Comparison of ENCODE assay signal across 12 mouse cellular contexts in the genomic region with DNA sequence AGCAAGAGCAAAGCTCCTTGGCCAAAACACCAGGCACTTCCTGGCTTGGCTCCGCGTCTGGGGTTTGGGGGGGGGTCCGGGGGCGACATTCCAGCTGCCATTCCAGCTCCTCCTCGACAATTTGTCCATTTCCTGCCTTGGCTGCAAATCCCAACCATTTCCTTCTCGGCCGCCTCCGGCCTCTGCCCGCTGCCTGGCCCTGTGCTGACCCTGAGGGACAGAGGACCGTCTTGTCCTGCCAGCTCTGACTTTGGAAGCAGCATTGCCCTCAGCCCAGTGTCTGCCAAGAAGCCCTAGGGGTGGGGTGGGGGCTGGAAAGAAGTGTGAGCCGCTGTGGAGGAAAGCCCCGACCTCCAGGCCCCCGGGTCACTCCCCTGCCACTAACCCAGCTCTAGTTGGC. TPM values are rescaled to one million over a fixed set of nuclear protein-coding genes. Genes with fewer than 3 reads are reported as not detected.
DNase-seq lines count a peak whose midpoint lies in the region; ATAC-seq and TF ChIP-seq lines count a peak whose summit lies in the region.
"Had no signal": no experiment of that assay in that cellular context is flagged by ENCODE, and none has a peak within 500 bp of the region (broad histone marks: within the 10 kb centered on the region; RNA-seq: fewer than 3 reads in every experiment).

No protein-coding gene starts in this region.

- H3K9ac ChIP-seq in kidney, embryonic 14.5 days (ENCODE audit: low read depth, low read length): no peak overlapping the region
- no peak overlapping the region for H3K9ac ChIP-seq in kidney, postnatal 0 days (ENCODE audit: low read depth, low read length)
- H3K9ac ChIP-seq in liver, embryonic 11.5 days (ENCODE audit: low read depth, low read length): no peak overlapping the region
- H3K9ac ChIP-seq: heart, embryonic 13.5 days; liver, embryonic 15.5 days; midbrain, embryonic 15.5 days had no signal

- H3K4me3 ChIP-seq in kidney, embryonic 14.5 days (ENCODE audit: low read length): no peak overlapping the region
- no peak overlapping the region for H3K4me3 ChIP-seq in kidney, postnatal 0 days (replicated peaks; ENCODE audit: low read depth, low read length)
- no peak overlapping the region for H3K4me3 ChIP-seq in liver, embryonic 11.5 days (ENCODE audit: low read depth, low read length)
- H3K4me3 ChIP-seq: heart, embryonic 13.5 days; liver, embryonic 15.5 days; midbrain, embryonic 15.5 days had no signal

- H3K36me3 ChIP-seq in kidney, embryonic 14.5 days (ENCODE audit: control insufficient read depth, insufficient read depth, low read length): no peaks in the 10 kb centered on the region
- no peaks in the 10 kb centered on the region for H3K36me3 ChIP-seq in kidney, postnatal 0 days (ENCODE audit: insufficient read depth, low read length)
- no peaks in the 10 kb centered on the region for H3K36me3 ChIP-seq in liver, embryonic 11.5 days (ENCODE audit: control insufficient read depth, insufficient read depth, low read length)
- H3K36me3 ChIP-seq: heart, embryonic 13.5 days; liver, embryonic 15.5 days; midbrain, embryonic 15.5 days had no signal

- H3K4me1 ChIP-seq in kidney, embryonic 14.5 days (ENCODE audit: control insufficient read depth, insufficient read depth, low read length): peaks cover 19% of the 10 kb centered on the region
- peaks cover 9% of the 10 kb centered on the region for H3K4me1 ChIP-seq in kidney, postnatal 0 days (replicated peaks; ENCODE audit: insufficient read depth, low read length)
- peaks cover 3% of the 10 kb centered on the region; the same call in 1 of the 2 replicates for H3K4me1 ChIP-seq in liver, embryonic 11.5 days (replicated peaks; ENCODE audit: control insufficient read depth, insufficient read depth, low read length)

- 43% methylated on average over 13 of the region's 13 CpGs for WGBS in kidney, embryonic 14.5 days
- WGBS in kidney, postnatal 0 days: 38% methylated on average over 13 of the region's 13 CpGs
- WGBS in liver, embryonic 11.5 days: 55% methylated on average over 13 of the region's 13 CpGs

- peak; percentile 60 for DNase-seq in kidney, adult 11 months
- peak; percentile 29 for DNase-seq in adrenal gland, postnatal 25 days
- DNase-seq in kidney, postnatal 0 days (ENCODE audit: low spot score): peak; percentile 37
- peak; percentile 60 for DNase-seq in lung, postnatal 36 days
- no peak for DNase-seq in liver, embryonic 11.5 days (ENCODE audit: low spot score)
- DNase-seq: right cerebral cortex, postnatal 14 days had no signal

- no peaks in the 10 kb centered on the region for H3K9me3 ChIP-seq in kidney, embryonic 14.5 days (ENCODE audit: control insufficient read depth, low read length)
- H3K9me3 ChIP-seq in kidney, postnatal 0 days (replicated peaks; ENCODE audit: low read length): no peaks in the 10 kb centered on the region
- no peaks in the 10 kb centered on the region for H3K9me3 ChIP-seq in liver, embryonic 11.5 days (ENCODE audit: control insufficient read depth, low read length)
- H3K9me3 ChIP-seq: heart, embryonic 13.5 days; liver, embryonic 15.5 days; midbrain, embryonic 15.5 days had no signal

- H3K27ac ChIP-seq in kidney, embryonic 14.5 days (ENCODE audit: low read depth, low read length): no peak overlapping the region
- no peak overlapping the region for H3K27ac ChIP-seq in kidney, postnatal 0 days
- no peak overlapping the region for H3K27ac ChIP-seq in liver, embryonic 11.5 days (ENCODE audit: low read depth, low read length)
- H3K27ac ChIP-seq: heart, embryonic 13.5 days; liver, embryonic 15.5 days; midbrain, embryonic 15.5 days had no signal

- no peak for TF ChIP-seq CTCF in kidney, postnatal 0 days (IDR thresholded peaks at IDR 0.05; ENCODE audit: low read depth)

- no peak overlapping the region for H3K4me2 ChIP-seq in kidney, embryonic 14.5 days (replicated peaks; ENCODE audit: low read depth, low read length)
- H3K4me2 ChIP-seq in kidney, postnatal 0 days (ENCODE audit: low read length): no peak overlapping the region
- H3K4me2 ChIP-seq in liver, embryonic 11.5 days: no peak overlapping the region
- H3K4me2 ChIP-seq: heart, embryonic 13.5 days; liver, embryonic 15.5 days; midbrain, embryonic 15.5 days had no signal

- no peak for ATAC-seq in kidney, embryonic 14.5 days (ENCODE audit: low FRiP score, low TSS enrichment)
- ATAC-seq in kidney, postnatal 0 days (replicated peaks; ENCODE audit: low FRiP score, low read depth): no peak
- ATAC-seq in liver, embryonic 11.5 days (replicated peaks; ENCODE audit: low FRiP score): no peak
- ATAC-seq in megakaryocyte progenitor cell, adult 5-6 weeks (replicated peaks; ENCODE audit: poor library complexity): no peak
- ATAC-seq: hindbrain, embryonic 16.5 days; midbrain, embryonic 15.5 days had no signal

- H3K27me3 ChIP-seq in kidney, embryonic 14.5 days (ENCODE audit: control insufficient read depth, insufficient read depth, low read length): no peaks in the 10 kb centered on the region; the same call in 1 of the 2 replicates
- no peaks in the 10 kb centered on the region for H3K27me3 ChIP-seq in kidney, postnatal 0 days (ENCODE audit: insufficient read depth, low read length)
- no peaks in the 10 kb centered on the region for H3K27me3 ChIP-seq in liver, embryonic 11.5 days (replicated peaks; ENCODE audit: control insufficient read depth, insufficient read depth, low read length)

RNA-seq across cellular contexts. Expression of gene Pdgfa, which starts 44.2 kb away (rescaled TPM):
- polyA plus RNA-seq in kidney, embryonic 14.5 days (2014; fragmentation: Nextera tagmentation; extraction: Ambion mirVana): 57.7 and 70.2 TPM in 2 replicates
- 29.5 and 30.0 TPM in 2 replicates for total RNA-seq in adrenal gland, postnatal 25 days (2021)
- polyA plus RNA-seq in kidney, postnatal 0 days (2015; fragmentation: Nextera tagmentation; extraction: Ambion mirVana): 75.2 and 77.7 TPM in 2 replicates
- 3.4 and 5.0 TPM in 2 replicates for polyA plus RNA-seq in liver, embryonic 11.5 days (2014; fragmentation: Nextera tagmentation; extraction: Ambion mirVana)
- total RNA-seq in megakaryocyte progenitor cell, adult 5-6 weeks (2015): 0.25 and 0.71 TPM in 2 replicates
- 1.3 TPM in 1 of 2 replicates, not detected in the other for total RNA-seq in megakaryocyte progenitor cell, adult 5-6 weeks (2017)
